Mouse (Mus musculus) kidney, adult 2 months (tissue): Measurements from ENCODE around the gene Cdca7.

Experiments used
- CTCF ChIP-seq: fragments of 200-500 bp; conservative IDR thresholded peaks from 2 replicates; pipeline ENCODE4 v1.5.1; 2011; ENCODE audit warnings: low read depth, mild to moderate bottlenecking, control low read depth, low read length, moderate library complexity, mixed read lengths; ENCODE audit not compliant: insufficient read depth, insufficient read length
- POLR2A ChIP-seq: fragments of 200-500 bp; IDR thresholded peaks from one replicate; pipeline ENCODE4 v1.6.1; 2011; ENCODE audit warnings: low read depth, low read length, control low read depth

DNA sequence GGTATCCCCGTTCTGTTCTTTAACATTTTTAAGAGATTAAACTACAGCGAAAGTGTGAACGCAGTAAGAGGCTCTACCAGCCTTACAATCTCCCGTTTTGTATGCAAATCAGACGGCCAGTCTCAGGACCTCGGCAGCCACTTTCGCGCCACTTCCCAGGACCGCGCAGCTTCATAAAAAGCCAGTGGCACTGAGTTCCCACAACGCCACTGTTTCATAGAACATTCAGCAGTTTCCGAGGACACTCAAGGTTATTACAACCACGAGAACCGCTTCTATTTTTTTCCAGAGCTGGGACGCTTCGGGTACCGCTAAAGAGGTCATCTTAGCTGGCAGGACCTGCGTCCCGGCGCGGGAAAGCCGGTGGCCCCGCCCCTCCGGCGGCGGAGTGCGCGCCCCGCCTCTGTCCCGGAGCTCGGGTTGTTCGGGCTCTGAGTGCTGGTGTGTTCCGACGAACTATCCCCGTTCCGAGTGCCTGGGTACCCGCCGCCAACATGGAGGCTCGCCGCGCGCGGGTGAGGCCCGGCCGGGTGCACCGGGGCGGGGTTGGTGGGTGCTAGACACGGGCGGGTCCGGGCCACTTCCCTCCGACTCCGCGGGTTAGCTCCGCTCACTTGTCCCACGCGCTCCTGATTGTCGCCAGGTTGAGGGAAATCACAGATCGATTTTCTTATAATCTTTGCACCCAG lies at the start of gene Cdca7:
- TF ChIP-seq CTCF (no peak), POLR2A (no peak)
